Mouse (Mus musculus) spleen, adult 2 months (tissue): ENCODE measurements at regions not wholly inside any gene's neighbourhood (a gene's known extent, or its start where the extent isn't known, plus 50 kb on each side); places are given as distances from the start of the nearest gene placed in this dataset.

ENCODE experiments used
- DNase-seq, 2 experiments: peaks; one replicate each; pipeline versions ENCODE4 v3.0.0 to v3.0.0-alpha.2; 2012 to 2021; ENCODE audit warnings: low spot score in 2 of 2, low read depth in 1 of 2
- H3K27ac ChIP-seq: fragments of 200-500 bp; 2 replicates; pipeline ENCODE4 v1.5.1; 2012; ENCODE audit warnings: low read length, inconsistent platforms; ENCODE audit not compliant: insufficient read depth
- H3K27me3 ChIP-seq: fragments of 200-500 bp; 2 replicates; pipeline ENCODE4 v1.6.1; 2012; ENCODE audit warnings: mild to moderate bottlenecking, moderate library complexity, low read length, inconsistent platforms; ENCODE audit not compliant: control insufficient read depth, insufficient read depth
- H3K36me3 ChIP-seq: fragments of 200-500 bp; 2 replicates; pipeline ENCODE4 v1.6.1; 2012; ENCODE audit warnings: mild to moderate bottlenecking, low read length, inconsistent platforms; ENCODE audit not compliant: control insufficient read depth, insufficient read depth
- H3K4me1 ChIP-seq: fragments of 200-500 bp; 2 replicates; pipeline ENCODE4 v1.6.1; 2011; ENCODE audit warnings: inconsistent platforms; ENCODE audit not compliant: control insufficient read depth, insufficient read depth, insufficient read length
- H3K4me3 ChIP-seq: fragments of 200-500 bp; 2 replicates; pipeline ENCODE4 v1.5.1; 2011; ENCODE audit warnings: mild to moderate bottlenecking, inconsistent platforms; ENCODE audit not compliant: insufficient read depth, insufficient read length; ENCODE audit errors: extremely low read depth
- CTCF ChIP-seq: fragments of 200-500 bp; IDR thresholded peaks from 2 replicates; pipeline ENCODE4 v1.5.1; 2011; ENCODE audit warnings: mild to moderate bottlenecking, inconsistent platforms; ENCODE audit not compliant: insufficient read depth, insufficient read length, insufficient replicate concordance; ENCODE audit errors: extremely low read depth
- POLR2A ChIP-seq: fragments of 200-500 bp; IDR thresholded peaks from 2 replicates; pipeline ENCODE4 v1.6.1; 2011; ENCODE audit warnings: low read depth, low read length, inconsistent platforms
- WGBS: fragments of 180-500 bp; shearing (Covaris S2); methylation state at CpG from one replicate; pipeline ENCODE4 v1.1.7; 2018; 5-methylcytosine and 5-hydroxymethylcytosine counted together

DNA sequence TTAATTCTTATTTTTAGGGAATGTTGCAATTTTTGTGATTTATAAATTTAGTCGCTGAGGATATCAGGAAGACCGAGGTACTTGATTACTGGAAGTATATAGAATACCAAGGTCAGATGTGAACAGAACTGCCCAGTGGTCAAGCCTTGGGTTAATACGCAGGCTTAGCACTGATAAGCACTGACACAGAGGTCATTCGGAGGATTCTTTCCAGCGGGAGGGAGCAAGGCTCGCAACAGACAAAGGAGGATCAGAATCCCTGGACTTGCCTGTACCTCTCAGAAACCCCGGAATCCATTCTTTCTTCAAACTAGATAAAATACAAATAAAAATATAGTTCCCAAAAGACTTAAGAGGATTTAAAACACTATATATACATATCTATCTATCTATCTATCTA lies 85.7 kb upstream of the Arhgap32 start:
- no peak for DNase-seq
- TF ChIP-seq POLR2A (no peak), CTCF (no peak)
- WGBS: 87% methylated on average over 7 of the region's 7 CpGs
- H3K27me3 ChIP-seq: peaks cover 14% of the 10 kb centered on the region
- no peaks in the 10 kb centered on the region; the same call in none of the 2 replicates for H3K4me1 ChIP-seq
- no peaks in the 10 kb centered on the region for H3K36me3 ChIP-seq
- no peak overlapping the region for H3K4me3 ChIP-seq
- H3K27ac ChIP-seq: no peak overlapping the region

DNA sequence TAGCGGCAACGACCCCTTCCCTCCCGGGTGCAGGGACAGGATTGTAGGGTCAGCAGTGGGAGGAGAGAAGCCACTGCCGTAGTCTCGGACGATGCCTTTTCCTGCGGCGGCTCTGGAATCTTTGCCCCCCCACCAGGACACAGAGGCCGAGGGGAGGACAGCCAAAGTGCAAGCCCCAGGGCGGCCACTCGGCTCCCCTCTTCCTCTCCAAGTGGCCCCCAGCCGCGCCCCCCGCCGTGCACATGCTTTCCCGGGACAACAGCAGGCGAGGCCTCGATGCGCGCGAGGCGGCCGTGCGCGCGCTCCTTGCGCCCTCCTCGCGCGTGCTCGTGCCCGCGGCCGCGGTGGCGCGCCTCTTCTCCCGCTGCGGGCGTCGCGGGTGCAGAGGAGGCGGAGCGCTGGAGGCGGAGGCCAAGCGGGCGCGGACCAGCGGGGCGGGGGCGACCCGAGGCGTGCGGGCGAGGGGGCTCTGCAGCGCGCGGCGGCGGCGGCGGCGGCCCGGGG lies 83.9 kb upstream of the Arhgap32 start:
- no peak overlapping the region for H3K27ac ChIP-seq

DNA sequence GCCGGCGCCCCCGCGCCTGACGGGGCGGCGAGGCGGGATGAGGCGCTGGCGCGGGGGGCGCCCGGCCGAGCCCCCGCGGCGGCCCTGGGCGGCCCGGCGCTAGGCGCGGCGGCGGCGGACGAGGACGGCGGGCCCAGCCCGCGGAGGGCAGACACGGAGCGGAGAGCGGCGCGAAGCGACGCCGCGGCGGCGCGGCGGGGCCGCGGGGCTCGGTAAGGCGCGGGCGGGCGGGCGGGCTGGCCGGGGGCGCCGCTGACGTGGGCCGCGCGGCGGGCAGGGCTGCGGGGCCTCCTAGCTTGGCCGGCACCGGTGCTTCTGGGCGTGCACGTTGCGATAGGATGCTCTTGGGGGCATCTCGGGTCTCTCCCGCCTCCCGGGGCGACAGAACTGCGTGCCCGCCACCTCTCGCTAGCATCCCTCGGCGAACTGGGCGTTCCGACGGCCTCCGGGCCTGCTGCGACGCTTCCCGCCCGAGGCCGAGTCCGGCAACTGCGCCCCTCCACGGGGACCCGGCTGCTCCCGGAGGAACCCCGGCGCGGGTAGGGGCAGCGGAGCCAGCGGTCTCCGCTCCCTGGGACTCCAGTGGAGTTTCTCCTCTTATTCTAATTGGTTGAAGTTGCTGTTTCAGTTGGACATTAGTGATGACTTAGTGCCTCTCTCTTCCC lies 83.3 kb upstream of the Arhgap32 start:
- H3K27ac ChIP-seq: peak overlapping the region; percentile 18; the same call in 1 of the 2 replicates
- peak overlapping the region; percentile 56 for H3K4me3 ChIP-seq
- no peaks in the 10 kb centered on the region for H3K36me3 ChIP-seq
- no peaks in the 10 kb centered on the region; the same call in none of the 2 replicates for H3K4me1 ChIP-seq
- 8% methylated on average over 87 of the region's 94 CpGs for WGBS
- DNase-seq: peak in 1 of 2 experiments; percentile 4
- peaks cover 14% of the 10 kb centered on the region for H3K27me3 ChIP-seq
- TF ChIP-seq POLR2A (no peak), CTCF (no peak)

More for the DNA sequence above, 83.9 kb upstream of the Arhgap32 start:
- no peaks in the 10 kb centered on the region; the same call in none of the 2 replicates for H3K4me1 ChIP-seq
- TF ChIP-seq POLR2A (no peak), CTCF (no peak)
- peak overlapping the region; percentile 41; the same call in 1 of the 2 replicates for H3K4me3 ChIP-seq
- 1% methylated on average over 63 of the region's 64 CpGs for WGBS
- peaks cover 14% of the 10 kb centered on the region for H3K27me3 ChIP-seq
- no peaks in the 10 kb centered on the region for H3K36me3 ChIP-seq
- DNase-seq: peak in 1 of 2 experiments; percentile 9

DNA sequence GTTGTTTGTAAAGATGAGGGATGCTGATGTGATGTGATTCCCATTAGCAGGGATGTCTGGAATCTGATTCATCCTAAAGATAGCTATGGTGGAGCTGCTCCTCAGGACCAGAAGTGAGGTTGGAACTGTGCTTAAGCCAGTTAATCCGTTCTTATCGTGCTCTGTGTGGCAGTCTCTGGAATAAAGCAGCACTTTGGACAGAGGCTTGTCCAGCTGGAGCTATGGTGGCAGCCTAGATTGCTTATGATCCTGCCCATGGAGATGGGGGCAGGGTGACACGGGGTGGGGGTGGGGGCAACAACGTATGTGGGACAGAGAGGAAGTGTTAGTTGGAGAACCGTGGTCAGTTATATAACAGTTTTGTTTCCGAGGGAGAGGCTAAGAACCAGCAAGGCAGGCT lies 82.0 kb upstream of the Arhgap32 start:
- 6% methylated on average over 6 of the region's 6 CpGs for WGBS
- Histone ChIP-seq H3K36me3 (no peaks in the 10 kb centered on the region), H3K27ac (no peak overlapping the region), H3K27me3 (peaks cover 14% of the 10 kb centered on the region), H3K4me1 (no peaks in the 10 kb centered on the region; the same call in none of the 2 replicates), H3K4me3 (no peak overlapping the region)
- no peak for DNase-seq
- no peak for TF ChIP-seq CTCF
- no peak for TF ChIP-seq POLR2A

DNA sequence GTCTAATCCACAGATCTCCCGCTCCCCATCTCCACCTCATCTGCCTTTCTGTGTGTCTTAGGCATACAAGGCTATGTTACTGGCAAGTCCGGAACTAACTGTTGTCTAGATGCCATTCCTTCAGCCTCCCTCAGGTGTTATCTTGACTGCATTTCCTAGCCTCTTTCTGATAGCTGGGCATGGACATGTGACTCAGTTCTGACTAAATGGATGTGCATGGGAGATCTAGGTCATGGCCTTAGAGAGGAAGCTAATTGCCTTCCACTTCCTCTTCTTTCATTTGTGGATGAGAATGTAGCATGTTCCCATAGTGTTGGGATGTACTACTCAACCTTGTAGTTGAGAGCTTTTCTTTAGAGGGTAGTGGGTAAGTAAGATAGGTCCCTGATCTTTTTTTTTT lies 75.9 kb upstream of the Arhgap32 start:
- TF ChIP-seq POLR2A (no peak), CTCF (no peak)
- Histone ChIP-seq H3K27me3 (no peaks in the 10 kb centered on the region), H3K27ac (no peak overlapping the region), H3K36me3 (no peaks in the 10 kb centered on the region), H3K4me1 (no peaks in the 10 kb centered on the region; the same call in 1 of the 2 replicates), H3K4me3 (no peak overlapping the region)
- WGBS: 91% methylated on average over 2 of the region's 2 CpGs
- DNase-seq: no peak

DNA sequence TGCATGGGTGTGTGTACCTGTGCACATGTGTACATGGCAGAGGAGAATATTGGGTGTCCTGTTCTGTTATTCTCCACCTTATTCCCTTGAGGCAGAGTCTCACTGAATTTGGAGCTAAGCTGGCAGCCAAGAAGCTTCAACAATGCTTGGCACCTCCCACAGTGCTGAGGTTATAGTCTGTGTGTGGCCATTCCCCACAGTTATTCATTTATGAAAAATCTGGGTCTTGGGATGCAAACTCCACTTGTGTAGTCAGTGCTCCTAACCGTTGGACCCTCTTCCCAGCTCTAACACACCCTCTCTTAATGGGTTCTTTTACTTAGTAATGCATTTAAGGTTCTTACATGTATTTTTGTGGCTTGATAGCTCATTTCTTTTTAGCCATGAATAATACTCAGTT lies 72.6 kb upstream of the Arhgap32 start:
- 68% methylated on average over 1 of the region's 1 CpGs for WGBS

DNA sequence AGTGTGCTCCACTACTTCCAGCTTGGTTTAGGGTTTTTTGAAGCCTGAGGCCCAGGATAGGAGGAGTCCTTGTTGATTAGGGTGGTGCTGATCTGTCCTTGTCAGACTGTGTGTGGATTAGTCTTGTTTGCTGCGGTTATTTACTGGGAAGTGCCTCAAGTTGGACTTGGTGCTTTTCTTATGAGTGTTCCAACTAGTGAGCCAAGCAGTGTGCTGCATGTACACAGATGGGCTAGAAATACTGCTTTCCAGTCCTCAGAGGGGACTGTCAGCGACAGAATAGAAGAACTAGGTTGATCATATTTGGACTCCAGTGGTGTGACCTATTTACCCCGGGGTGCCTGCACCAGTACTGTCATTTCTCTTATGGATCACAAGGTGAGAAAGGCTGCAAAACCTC lies 69.1 kb upstream of the Arhgap32 start:
- Histone ChIP-seq H3K4me1 (no peaks in the 10 kb centered on the region), H3K27me3 (no peaks in the 10 kb centered on the region), H3K36me3 (no peaks in the 10 kb centered on the region), H3K4me3 (no peak overlapping the region), H3K27ac (no peak overlapping the region)
- TF ChIP-seq CTCF (no peak), POLR2A (no peak)
- 90% methylated on average over 3 of the region's 3 CpGs for WGBS
- no peak for DNase-seq

More for the DNA sequence above, 72.6 kb upstream of the Arhgap32 start:
- Histone ChIP-seq H3K4me1 (no peaks in the 10 kb centered on the region; the same call in 1 of the 2 replicates), H3K4me3 (no peak overlapping the region), H3K27ac (no peak overlapping the region), H3K27me3 (no peaks in the 10 kb centered on the region), H3K36me3 (no peaks in the 10 kb centered on the region)
- DNase-seq: no peak
- TF ChIP-seq POLR2A (no peak), CTCF (no peak)
